Mouse (Mus musculus) CD4-positive, CD25-positive, alpha-beta regulatory T cell, adult 4 months (primary cell): ENCODE measurements around the gene Bcl2l12. TPM values are rescaled to one million over a fixed set of nuclear protein-coding genes. Genes with fewer than 3 reads are reported as not detected.

ENCODE experiments used
- ATAC-seq: one replicate; pipeline ENCODE4 v1.8.0; 2017
- polyA plus RNA-seq, 2 experiments: library from polyadenylated mRNA; unstranded; fragments of 100-300 nt; shearing (Covaris generic); gene quantifications; one replicate each; pipeline ENCODE4 v1.2.1; 2017

The Bcl2l12 gene
- polyA plus RNA-seq, 2 experiments from 2014 or later, result 23.6 to 30.1 TPM

DNA sequence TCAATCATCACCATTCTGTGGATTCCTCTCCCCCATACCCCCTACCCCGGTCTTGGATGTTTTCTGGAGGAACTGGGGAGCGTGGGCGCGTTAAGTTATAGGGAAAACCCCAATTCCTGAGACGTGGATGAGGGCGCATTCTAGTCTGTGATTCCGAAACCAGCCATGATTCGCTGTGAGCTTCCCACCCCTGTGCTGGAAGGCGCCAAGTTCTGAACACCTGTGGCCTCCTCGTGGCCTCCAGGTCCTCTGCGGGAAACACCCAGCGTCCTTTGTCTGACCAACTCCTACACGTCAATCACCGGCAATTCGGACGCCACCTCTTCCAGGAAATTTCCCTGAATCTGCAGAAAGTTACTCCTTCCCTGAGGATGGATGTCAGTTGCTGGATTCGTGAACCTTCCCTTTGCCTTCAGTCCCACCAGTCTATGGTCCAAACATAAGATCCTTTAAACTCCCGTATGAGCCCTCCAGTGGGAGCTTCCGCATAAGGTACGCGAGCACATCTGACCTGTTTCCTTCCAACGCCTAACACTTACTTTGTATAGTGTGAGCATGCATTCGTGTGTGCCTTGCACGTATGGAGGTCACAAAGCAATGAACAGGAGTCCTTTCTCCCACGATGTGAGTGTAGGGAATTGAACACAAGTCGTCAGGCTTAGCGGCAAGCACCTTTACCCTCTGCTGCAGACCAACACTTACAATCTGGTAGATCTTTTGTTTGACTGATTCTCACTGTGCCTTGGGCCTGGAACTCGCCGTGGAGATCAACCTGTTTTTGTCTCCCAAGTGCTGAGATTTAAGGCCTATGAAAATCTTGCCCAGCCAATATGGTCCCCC lies 11.4 kb downstream of the Bcl2l12 start:
- ATAC-seq, result peak; percentile 11

DNA sequence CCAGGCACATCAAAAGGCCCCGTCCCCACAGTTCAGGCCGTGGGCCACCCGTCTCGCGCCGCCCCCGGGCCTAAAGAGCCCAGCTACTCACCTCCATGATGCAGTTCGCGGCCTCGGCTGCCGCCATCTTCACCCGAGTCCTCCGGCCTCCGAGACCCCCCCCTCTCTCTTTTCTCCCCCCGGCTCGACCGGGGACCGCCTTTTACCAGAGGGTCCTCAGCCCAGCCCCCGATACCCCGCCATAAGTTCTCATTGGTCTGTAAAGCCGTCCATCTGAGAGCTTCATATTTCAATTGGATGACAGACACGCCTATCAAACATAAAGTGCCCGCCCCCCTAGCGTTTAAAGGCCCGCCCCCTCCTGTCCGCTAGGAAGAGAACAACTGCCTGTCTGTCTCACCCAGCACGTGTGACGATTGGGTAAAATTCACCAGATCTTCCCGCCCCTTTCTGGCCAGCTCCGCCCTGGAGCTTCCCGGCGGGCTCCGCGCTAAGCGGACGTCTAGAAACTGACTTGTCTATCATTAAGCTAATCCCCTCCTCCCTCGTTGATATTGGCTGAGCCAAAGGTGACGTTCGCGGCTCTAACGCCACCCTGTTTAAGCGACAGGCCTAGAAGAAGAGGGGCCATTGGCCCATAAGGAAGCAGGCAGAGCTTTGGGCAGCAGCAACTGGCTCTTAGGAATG lies 12.2 kb downstream of the Bcl2l12 start, which contains the start of gene Prmt1:
Gene Prmt1, minus strand, starts transcription at position 377 of the 687 bp plus-strand sequence.
- peak; percentile 88 for ATAC-seq

DNA sequence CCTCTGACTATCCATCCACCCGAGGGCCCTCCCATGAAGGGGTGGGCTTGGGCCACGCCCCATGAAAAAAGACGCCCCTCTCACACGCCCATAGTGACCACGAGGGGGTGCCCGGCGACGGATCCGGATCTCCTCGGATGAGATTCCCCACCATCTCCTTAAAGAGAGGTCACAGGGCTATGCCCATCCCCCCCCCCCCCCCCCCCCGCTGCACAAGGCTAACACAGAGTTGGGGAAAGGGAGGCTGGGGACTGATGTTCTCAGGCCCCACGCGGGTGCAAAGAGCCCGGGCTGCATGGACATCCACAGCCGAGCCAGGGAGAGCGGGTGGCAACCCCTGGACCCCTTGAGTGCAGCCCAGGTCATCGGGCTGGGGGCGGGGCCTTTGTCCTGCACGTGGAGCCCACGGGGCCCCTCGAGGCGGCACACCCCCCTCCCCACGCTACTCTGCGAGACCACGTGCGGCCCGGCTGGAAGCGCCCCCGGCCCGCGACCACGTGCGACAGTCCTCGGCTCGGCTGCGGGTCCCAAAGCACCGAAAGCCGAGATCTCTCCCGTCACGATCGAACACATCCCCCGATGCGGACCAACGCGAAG lies 12.8 kb downstream of the Bcl2l12 start:
- ATAC-seq, result no peak

DNA sequence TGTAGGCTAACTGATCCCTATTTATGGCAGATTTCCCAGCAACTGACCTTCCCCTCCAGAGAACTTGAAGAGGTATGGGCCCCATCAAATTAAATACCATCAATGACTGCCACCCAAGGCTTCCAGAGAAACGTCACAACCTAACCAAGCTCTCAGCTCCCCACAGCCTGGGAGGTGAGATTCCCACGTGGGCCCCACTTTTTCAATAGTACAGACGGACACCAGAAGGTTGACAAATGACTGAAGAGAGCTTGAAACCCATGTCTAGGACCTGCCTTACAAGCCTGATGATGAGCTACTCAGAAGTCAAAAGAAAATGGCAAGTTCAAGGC lies 13.7 kb downstream of the Bcl2l12 start:
- no peak for ATAC-seq

DNA sequence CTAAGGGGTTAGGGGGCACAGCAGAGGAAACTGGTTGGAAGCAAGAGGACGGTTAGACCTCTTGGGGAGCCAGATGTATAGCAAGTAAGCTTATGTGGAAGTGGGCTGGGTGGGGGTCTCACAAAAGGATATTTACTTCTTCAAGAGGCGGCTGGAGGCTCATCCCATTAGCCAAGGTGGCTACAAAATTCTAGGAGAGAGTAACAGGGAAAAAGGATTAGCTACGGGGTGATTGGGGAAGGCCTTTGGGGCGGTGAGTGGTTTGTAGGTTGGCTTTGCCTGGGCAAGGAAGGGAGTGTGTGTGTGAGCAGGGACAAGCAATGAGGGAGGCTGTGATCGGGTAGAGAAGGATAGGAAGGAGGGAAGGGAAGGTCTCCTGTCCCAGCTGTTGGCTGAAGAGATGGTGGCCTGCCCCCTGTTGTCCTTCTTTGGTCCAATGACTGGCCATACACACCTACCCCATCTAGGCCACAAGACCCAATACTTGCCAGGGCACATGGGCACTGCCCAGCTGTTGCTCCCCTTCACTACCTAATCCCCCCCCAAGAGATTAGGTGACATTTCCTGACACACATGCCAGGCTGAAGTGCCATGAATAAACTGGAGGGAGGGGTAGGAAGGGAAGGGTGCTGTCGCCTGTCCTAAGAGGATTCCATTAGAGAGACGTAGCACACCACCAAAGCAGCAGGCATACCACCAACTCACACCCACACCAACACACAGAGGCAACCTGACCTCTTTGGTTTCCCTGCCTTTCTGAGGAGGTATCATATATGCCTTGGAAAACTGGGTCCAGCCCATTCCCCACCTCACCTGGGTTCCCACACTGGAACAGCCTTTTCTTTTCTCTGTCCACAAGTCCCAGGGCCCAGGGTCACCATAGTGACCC lies 14.3 kb downstream of the Bcl2l12 start:
- ATAC-seq, result no peak

DNA sequence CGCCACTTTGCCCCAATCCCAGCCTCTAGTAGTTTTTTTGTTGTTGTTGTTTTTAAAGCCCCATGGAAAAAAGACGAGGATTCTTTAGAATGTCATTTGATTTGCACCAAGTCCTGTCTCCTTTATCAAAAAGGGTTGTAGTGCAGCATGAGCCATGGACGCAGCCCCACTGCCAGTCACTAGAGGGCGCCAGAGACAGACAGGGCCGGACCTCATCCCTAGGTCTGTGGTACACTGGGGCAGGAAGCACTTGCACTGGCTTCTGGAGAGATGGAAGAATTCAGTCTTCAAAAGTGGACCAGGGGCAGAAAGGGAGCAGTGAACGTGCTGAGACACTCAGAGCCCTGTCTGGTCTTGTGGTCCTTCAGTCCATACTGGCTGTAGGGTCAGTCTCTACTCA lies 15.4 kb downstream of the Bcl2l12 start:
- no peak for ATAC-seq

DNA sequence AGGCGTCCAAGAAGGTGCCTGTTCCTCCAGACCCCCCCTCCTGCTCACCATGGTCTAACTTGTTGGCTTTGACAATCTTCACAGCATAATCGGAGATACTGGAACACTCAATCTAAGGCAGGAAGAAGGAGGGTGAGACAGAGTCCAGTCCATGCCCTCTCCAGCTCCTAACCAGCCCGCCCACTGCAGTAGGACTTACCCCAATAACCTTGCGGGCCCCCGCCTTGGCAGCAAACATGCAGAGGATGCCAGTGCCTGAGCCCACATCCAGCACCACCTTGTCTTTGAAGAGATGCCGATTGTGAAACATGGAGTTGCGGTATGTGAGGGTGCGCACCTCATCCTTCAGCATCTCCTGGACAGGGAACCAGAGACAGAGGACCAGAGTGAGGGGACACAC lies 17.0 kb downstream of the Bcl2l12 start:
- no peak for ATAC-seq

DNA sequence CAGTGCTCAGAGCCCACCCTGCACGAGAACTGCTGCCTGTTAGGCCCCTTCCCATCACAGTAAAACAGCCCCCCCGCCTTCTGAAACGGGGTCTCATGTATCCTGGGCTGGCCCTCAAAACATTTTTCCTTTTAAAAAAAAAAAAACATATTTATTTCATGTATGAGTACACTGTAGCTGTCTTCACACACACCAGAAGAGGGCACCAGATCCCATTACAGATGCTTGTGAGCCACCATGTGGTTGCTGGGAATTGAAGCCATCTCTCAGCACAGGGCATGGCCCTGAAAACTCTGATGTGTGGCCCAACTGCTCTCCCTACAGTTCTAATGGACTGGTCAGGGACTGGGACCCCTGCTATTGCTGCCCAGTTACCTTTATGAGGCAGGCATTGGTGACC lies 20.2 kb downstream of the Bcl2l12 start:
- ATAC-seq, result no peak

DNA sequence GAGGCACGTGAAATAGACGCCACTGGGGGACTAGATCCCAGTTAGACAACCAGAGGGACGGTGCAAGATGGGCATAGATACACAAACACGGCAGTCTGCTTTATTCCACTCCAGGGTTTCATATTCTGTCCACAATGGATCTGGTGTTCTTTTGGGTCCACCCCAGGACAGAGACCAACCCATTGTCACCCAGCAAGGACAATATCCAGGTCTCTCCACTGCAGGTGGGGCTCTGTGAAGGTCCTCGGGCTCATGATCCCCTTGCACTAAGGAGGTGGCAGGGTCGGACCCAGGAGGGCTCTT lies 23.4 kb downstream of the Bcl2l12 start:
- ATAC-seq, result no peak

DNA sequence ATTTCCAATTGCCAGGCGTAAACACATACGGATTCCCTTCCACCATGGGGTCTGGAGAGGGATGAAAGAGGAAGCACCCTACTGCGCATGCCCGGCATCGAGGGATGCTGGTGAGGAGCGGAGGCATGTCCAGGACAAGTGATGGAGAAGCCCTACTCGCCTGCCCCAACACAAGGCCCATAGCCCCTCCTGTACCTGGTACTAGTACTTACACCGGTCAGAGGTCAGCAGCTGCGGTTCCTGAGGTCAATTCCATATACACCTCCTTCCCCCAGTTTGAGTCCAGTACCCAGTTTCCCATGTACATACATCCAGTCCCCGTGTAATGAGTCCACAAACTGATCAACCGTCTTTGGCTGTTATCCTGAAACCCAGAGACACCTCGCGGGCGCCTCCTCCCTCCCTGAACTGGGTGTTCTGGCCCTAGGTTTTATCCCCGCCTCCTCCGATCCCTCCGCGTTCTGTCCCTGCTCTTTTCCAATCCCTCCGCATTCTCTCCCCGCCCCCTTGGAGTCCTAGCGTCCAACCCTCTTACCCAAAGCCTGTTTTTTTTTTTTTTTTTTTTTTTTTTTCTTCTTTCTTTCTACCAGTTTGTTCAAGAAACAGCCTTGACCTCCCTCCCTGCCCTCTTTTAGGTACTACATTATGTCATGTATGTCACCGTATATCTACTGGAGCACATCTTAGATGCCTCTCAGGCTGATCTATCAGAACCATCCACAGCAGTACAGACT lies 24.0 kb downstream of the Bcl2l12 start, which contains the start of gene Cpt1c:
Gene Cpt1c, minus strand, starts transcription at position 469 of the 734 bp plus-strand sequence.
- no peak for ATAC-seq

DNA sequence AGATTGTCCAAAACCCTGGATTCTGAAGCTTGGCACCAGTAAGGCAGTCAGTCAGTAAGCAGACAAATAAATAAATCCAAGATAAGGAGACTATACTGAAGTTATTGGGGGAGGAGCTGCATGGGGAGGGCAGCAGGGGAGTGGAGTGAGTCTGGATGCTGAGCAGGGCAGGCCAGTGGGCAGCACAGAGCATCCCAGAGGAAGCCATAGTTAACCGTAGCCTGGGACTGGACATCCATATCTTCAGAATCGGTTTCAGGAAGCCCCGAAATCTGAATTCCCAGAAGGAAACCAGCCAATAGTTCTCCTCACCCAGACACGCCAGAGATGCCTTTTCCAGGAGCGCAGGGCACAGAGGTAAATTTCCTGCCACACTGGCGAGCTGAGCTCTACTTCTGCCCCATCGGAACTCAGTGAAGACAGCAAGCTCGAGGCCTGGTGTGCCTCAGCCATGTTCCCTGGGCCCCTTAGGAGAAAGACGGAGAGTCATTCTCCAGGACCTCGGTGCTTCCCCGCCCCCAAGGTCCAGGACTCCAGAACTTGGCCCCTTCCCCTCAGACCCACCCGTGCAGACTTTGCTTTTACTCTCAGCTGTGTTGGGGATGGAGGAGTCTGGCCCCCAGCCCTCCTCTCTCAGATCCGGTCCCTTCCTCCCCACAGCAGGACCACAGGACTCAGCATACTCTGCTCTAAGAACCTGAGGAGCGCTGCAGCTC lies 24.9 kb downstream of the Bcl2l12 start:
- ATAC-seq, result no peak

DNA sequence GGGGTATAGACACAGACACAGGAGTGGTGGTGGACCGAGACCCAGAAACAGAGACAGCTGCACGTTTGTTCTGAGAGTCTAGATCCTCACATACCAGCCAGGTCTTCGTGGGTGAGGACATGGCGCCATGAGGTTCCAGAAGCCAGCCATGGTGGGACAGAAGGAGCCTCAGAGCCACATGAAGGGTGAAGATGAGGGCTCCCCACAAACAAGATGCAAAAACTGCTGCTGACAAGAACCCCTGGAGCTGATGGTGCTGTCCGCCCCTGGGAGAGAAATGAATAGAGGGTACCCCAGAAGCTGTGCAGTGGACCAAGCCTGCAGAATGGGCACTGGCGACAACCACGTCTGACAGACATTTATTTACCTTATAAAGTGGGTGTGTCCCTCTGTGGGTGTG lies 27.4 kb downstream of the Bcl2l12 start:
- ATAC-seq, result no peak

DNA sequence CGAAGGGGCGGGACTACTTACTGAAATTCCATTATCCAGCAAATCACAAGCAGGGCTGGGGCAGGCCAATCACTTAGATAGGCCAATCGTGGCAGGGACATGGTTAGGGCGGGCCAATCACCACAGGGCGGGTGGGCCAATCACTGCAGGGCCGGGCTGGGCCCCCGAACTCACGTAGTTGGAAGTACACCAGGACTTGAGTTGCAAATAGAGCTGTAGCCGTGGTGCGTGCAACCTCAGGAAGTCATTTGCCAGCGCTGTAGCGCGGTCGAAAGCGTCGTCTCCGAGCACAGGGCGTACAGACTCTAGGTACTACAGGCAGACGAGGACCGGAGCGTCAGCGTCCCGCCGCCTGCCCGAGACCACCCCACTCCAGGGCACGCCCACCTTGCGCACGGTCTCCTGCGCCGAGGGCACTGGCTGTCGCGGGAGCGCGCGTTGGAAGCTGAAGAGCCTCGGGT lies 28.3 kb downstream of the Bcl2l12 start:
- peak; percentile 93 for ATAC-seq

DNA sequence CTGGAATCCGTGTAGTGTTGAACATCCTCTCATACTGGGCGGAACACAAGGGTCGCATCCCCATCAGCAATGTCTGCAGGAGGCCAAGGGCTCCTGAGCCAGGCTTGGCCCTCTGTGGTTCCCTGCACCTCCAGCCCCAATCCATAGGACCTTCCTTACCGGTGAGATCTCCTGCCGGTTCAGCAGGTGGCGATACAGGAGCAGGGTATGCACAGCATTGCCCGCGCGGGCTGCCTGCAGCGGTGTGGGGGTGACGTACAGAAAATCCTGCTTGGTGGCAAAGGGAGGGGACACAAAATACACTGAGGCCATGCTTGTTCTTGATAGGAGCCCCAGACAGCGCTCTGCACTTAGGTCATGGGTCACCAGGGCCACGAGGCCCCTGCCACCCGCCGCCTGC lies 31.9 kb downstream of the Bcl2l12 start:
- ATAC-seq, result no peak

DNA sequence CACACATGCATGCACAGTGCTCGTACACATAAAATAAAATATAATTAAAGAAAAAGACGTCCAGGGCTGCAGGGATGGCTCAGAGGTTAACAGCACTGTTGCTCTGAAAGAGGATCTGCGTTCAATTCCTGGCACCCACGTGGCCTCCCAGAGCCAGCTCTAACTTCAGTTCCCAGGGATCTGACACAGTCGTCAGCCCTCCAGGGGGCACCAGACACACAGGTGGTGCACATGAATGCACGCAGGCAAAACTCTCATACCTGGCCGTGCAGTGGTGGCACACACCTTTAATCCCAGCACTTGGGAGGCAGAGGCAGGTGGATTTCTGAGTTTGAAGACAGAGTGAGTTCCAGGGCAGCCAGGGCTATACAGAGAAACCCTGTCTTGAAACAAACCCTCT lies 32.5 kb downstream of the Bcl2l12 start:
- ATAC-seq, result no peak

DNA sequence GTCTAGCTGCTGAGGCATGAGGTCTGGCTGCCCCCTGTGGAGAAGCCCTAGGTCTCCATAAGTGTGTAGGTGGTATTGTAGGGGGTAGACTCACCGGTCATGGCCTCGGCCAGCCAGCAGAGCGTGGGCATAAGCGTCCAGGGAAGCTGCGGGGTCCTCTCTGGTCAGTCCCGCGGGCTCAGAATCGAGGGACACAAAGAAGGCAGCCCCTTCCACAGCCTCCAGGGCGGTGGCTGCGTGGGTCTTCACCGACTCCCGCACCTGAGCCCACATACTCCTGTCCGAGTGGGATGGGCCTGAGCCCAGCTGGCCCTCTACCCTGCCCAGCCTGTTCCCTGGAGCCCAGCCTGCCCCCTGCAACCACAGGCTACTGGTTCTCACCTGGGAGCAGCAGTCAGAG lies 33.5 kb downstream of the Bcl2l12 start:
- no peak for ATAC-seq

DNA sequence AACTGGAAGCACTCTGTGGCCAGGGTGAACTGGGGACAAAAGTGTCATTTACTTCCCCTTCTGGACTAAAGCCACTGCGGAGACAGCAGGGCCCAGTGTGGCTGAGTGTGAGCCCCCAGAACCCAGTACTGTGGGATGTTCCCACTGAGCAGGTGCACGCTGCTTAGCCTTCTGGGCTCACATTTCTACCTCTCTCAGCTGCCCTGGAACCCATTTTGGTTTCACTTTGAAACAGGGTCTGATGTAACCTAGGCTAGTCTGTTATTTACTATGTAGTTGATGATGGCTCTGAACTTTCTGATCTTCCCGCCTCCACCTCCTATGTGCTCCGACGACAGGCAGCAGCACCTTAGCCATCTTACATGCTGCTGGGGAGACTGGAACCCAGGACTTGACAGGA lies 35.7 kb downstream of the Bcl2l12 start:
- ATAC-seq, result no peak

DNA sequence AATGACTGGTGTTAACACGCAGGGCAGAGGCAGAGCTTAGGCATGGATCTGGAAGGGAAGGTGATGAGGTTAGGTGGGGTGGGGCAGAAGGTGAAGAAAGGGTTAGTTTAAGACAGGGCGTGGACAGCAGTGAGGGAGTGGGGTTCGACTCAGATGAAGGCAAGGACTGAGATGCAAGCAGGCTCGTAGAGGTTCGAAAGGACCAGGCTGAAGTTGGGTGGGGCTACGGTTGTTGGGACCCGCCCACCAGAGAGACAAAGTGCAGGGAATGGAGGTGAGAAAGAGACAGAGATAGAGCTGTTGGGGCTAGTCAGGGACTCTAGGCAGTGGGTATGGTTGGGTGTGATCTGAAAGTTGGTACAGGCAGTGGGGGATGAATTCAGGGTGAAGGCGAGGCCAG lies 36.2 kb downstream of the Bcl2l12 start:
- no peak for ATAC-seq

DNA sequence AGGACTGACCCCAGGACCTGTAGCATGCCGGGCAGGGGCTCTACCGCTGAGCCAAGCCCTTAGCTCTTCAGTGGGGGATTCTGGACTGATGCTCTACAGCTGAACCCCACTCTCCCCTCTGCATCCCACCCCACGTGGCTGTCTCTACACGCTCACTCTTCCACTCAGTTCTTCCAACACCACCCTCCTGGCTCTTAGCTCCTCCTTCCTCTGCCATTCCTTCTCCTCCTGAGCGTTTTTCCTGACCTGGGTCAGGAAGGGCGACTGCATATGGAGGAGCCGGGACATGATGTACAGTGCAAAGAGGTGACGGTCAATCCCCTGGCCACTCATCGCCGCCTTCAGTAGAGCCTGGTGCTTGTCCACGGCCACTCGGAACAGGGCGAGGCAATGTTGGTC lies 38.0 kb downstream of the Bcl2l12 start:
- no peak for ATAC-seq

DNA sequence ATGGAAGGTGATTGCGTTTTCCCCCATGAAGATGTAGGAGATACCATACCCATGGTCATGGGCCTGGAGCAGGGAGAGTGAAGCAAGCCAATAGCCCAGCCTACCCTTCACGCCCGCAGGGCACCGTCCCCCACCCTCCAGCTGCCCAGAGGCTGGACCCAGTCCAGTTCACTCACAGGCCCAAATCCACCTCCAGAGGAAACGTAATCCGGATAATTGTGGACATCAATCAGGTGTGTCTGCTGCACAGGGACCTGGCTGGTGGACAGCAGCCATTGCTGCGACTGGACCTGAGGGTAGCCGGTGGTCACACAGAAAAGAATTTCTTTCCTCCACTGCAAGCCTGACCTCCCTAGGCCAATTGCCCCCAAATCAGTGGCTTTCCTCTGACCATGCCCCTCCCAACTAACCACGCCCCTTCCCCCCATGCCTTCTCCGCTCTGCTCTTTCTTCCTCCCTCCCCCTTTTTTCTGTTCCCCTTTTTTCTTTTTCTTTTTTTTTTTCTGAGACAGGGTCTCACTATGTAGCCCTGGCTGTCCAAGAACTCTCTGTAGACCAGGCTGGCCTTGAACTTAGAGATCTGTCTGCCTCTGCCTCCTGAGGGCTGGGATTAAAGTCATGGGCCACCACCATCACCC lies 38.5 kb downstream of the Bcl2l12 start:
- ATAC-seq, result no peak

DNA sequence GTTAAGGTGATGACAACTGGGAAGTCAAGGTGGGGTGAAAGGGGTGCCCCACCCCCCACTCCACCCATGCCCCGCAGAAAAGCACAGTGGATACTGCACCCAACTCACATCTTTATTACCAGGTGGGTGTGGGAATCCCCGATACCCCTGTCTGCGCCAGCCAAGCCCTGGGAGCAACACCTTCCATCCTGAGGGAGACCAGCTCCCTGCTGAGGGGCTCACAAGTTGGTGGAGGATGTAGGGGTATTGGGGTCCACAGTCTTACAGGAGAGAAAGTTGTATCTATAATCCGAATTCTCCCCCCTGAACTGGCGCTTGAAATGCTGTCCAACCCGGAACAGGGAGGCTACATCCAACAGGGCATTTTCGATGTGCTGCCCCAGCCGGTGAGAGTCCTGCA lies 39.2 kb downstream of the Bcl2l12 start:
- ATAC-seq, result no peak
